Mouse (Mus musculus) ovary, adult 18-20 months (tissue): Measurements from ENCODE around the gene Tcf7l2.

Experiments used
- DNase-seq: peaks from one replicate; pipeline ENCODE4 v3.0.0; 2022; ENCODE audit warnings: low spot score, mixed read lengths

Tcf7l2 gene

GRCm38 (mm10) chr19:55758158-55758557 is 16.5 kb downstream of the Tcf7l2 start:
- DNase-seq = no peak

GRCm38 (mm10) chr19:55759006-55759405 is 17.4 kb downstream of the Tcf7l2 start:
- no peak for DNase-seq

GRCm38 (mm10) chr19:55761086-55761485 is 19.5 kb downstream of the Tcf7l2 start:
- DNase-seq = no peak

- DNase-seq = no peak
Measured at GRCm38 (mm10) chr19:55762187-55762586, 20.6 kb downstream of the Tcf7l2 start.

- no peak for DNase-seq
Measured at GRCm38 (mm10) chr19:55765814-55766213, 24.2 kb downstream of the Tcf7l2 start.

- no peak for DNase-seq
Measured at GRCm38 (mm10) chr19:55767104-55767503, 25.5 kb downstream of the Tcf7l2 start.

- DNase-seq = no peak
Measured at GRCm38 (mm10) chr19:55767579-55767978, 26.0 kb downstream of the Tcf7l2 start.

- DNase-seq = no peak
Measured at GRCm38 (mm10) chr19:55768246-55768645, 26.6 kb downstream of the Tcf7l2 start.

GRCm38 (mm10) chr19:55768889-55769288 is 27.3 kb downstream of the Tcf7l2 start:
- DNase-seq = no peak

GRCm38 (mm10) chr19:55774334-55774733 is 32.7 kb downstream of the Tcf7l2 start:
- DNase-seq = no peak

- no peak for DNase-seq
Measured at GRCm38 (mm10) chr19:55774824-55775223, 33.2 kb downstream of the Tcf7l2 start.

- DNase-seq = no peak
Measured at GRCm38 (mm10) chr19:55779871-55780270, 38.3 kb downstream of the Tcf7l2 start.

GRCm38 (mm10) chr19:55781087-55781486 is 39.5 kb downstream of the Tcf7l2 start:
- no peak for DNase-seq

- DNase-seq = no peak
Measured at GRCm38 (mm10) chr19:55781681-55782080, 40.1 kb downstream of the Tcf7l2 start.

GRCm38 (mm10) chr19:55784796-55785418 is 43.3 kb downstream of the Tcf7l2 start:
- DNase-seq = no peak

- DNase-seq = no peak
Measured at GRCm38 (mm10) chr19:55787420-55787819, 45.8 kb downstream of the Tcf7l2 start.

GRCm38 (mm10) chr19:55788285-55788904 is 46.8 kb downstream of the Tcf7l2 start:
- no peak for DNase-seq

GRCm38 (mm10) chr19:55788905-55789295 is 47.3 kb downstream of the Tcf7l2 start:
- no peak for DNase-seq

GRCm38 (mm10) chr19:55789838-55790237 is 48.2 kb downstream of the Tcf7l2 start:
- DNase-seq = no peak

GRCm38 (mm10) chr19:55791293-55791692 is 49.7 kb downstream of the Tcf7l2 start:
- no peak for DNase-seq

- DNase-seq = no peak
Measured at GRCm38 (mm10) chr19:55791886-55792285, 50.3 kb downstream of the Tcf7l2 start.

GRCm38 (mm10) chr19:55792571-55792970 is 51.0 kb downstream of the Tcf7l2 start:
- DNase-seq = no peak

- no peak for DNase-seq
Measured at GRCm38 (mm10) chr19:55793029-55793428, 51.4 kb downstream of the Tcf7l2 start.
